Mouse (Mus musculus): ENCODE measurements at regions not wholly inside any gene's neighbourhood (a gene's known extent, or its start where the extent isn't known, plus 50 kb on each side); places are given as distances from the start of the nearest gene placed in this dataset.
"Not testable (repeated sequence)": the region's sequence is repeated elsewhere in the genome, so short reads cannot be mapped to it uniquely, and the experiment has no call there.

GRCm38 (mm10) chr10:45875287-45875686 is 297.7 kb downstream of the Hace1 start:
- TF ChIP-seq POLR2A (IDR thresholded peaks at IDR 0.05; ENCODE audit: borderline replicate concordance, insufficient read depth, low read length); CTCF (IDR thresholded peaks at IDR 0.05; ENCODE audit: borderline replicate concordance, insufficient read depth, low read depth, low read length): not testable (repeated sequence)
